Mouse (Mus musculus): ENCODE measurements around the gene Rgl3. TPM values are rescaled to one million over a fixed set of nuclear protein-coding genes. Genes with fewer than 3 reads are reported as not detected.

Gene Rgl3
- polyA plus RNA-seq, 1 experiment from 2014 or later: 34.2 TPM

DNA sequence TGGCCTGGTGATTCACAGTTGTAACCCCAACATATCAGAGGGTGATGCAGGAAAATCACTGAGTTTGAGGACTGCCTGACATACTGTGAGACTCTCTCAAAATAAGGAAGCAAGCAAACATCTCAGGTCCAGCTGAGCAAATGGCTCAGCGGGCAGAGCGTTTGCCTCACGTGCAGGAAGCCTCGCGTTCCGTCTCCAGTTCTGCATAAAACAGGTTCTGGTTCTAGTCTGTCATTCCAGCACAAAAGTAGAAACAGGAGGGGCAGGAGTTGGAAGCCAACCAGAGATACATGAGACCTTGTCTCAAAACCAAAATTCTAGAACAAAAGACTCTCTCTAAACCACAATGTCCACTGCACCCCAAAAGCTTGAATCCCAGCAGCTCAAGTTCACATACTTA, 62.5 kb downstream of the Rgl3 start:
- peak overlapping the region; percentile 70 for H3K9ac ChIP-seq (replicated peaks; ENCODE audit: low read length)
- ATAC-seq (ENCODE audit: low FRiP score, low TSS enrichment): no peak
- no peaks in the 10 kb centered on the region for H3K9me3 ChIP-seq (ENCODE audit: low read length)
- WGBS: 0% methylated on average over 6 of the region's 6 CpGs
- H3K4me3 ChIP-seq (ENCODE audit: low read length): peak overlapping the region; percentile 60
- H3K4me2 ChIP-seq (replicated peaks; ENCODE audit: low read depth, low read length): peak overlapping the region; percentile 64
- H3K4me1 ChIP-seq (ENCODE audit: insufficient read depth, low read length): peaks cover 28% of the 10 kb centered on the region
- H3K36me3 ChIP-seq (ENCODE audit: insufficient read depth, low read length): 0 out of 2 replicates have a peak, but pooled peaks cover 9% of the 10 kb centered on the region
- peak overlapping the region; percentile 26; the same call in 1 of the 2 replicates for H3K27ac ChIP-seq (ENCODE audit: low read length)
- no peaks in the 10 kb centered on the region for H3K27me3 ChIP-seq (ENCODE audit: insufficient read depth, low read length)

DNA sequence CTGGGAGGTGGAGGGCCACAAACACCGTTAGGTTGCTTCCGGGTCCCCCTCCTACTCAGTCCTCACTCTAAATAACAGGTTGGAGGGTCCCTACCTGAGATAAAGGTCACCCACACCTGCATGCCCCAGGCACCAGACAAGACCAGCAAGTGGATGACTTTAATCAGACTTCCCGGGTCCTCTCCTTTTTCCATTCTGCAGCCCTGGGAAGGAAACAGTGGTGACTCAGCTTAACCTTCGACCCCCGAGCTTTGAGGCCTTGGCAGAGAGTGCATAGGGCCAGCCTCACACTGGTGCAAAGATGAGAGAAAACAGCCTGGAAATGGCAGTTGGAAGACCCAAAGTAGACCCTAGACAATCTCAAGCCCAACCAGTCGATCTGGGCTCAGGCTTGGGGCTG, 63.1 kb downstream of the Rgl3 start:
- H3K4me2 ChIP-seq (replicated peaks; ENCODE audit: low read depth, low read length): peak overlapping the region; percentile 64
- no peaks in the 10 kb centered on the region for H3K27me3 ChIP-seq (ENCODE audit: insufficient read depth, low read length)
- H3K4me3 ChIP-seq (ENCODE audit: low read length): peak overlapping the region; percentile 60
- 77% methylated on average over 6 of the region's 6 CpGs for WGBS
- H3K27ac ChIP-seq (ENCODE audit: low read length): no peak overlapping the region
- H3K36me3 ChIP-seq (ENCODE audit: insufficient read depth, low read length): 0 out of 2 replicates have a peak, but pooled peaks cover 9% of the 10 kb centered on the region
- peaks cover 28% of the 10 kb centered on the region for H3K4me1 ChIP-seq (ENCODE audit: insufficient read depth, low read length)
- H3K9ac ChIP-seq (replicated peaks; ENCODE audit: low read length): peak overlapping the region; percentile 70
- no peaks in the 10 kb centered on the region for H3K9me3 ChIP-seq (ENCODE audit: low read length)
- no peak for ATAC-seq (ENCODE audit: low FRiP score, low TSS enrichment)

DNA sequence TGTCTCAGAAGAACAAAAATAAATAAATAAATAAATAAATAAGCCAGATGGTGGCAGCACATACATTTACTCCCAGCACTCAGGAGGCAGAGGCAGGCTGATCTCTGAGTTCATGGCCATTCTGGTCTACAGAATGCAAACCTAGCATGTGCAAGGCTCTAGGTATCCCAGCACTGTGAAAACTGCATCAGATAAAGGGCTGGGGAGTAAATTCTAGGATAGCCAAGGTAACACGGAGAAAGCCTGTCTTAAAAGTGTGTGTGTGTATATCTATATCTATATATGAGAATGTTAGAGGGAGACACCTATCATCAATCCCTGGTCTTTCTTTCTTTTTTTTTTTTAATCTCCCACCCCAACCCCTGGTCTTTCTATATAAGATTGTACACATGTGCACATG, 63.7 kb downstream of the Rgl3 start:
- H3K4me1 ChIP-seq (ENCODE audit: insufficient read depth, low read length): peaks cover 28% of the 10 kb centered on the region
- H3K9me3 ChIP-seq (ENCODE audit: low read length): no peaks in the 10 kb centered on the region
- no peak for ATAC-seq (ENCODE audit: low FRiP score, low TSS enrichment)
- no peak overlapping the region for H3K4me2 ChIP-seq (replicated peaks; ENCODE audit: low read depth, low read length)
- no peaks in the 10 kb centered on the region for H3K27me3 ChIP-seq (ENCODE audit: insufficient read depth, low read length)
- no peak overlapping the region for H3K9ac ChIP-seq (replicated peaks; ENCODE audit: low read length)
- 100% methylated on average over 1 of the region's 1 CpGs for WGBS
- no peak overlapping the region for H3K27ac ChIP-seq (ENCODE audit: low read length)
- H3K4me3 ChIP-seq (ENCODE audit: low read length): no peak overlapping the region
- 0 out of 2 replicates have a peak, but pooled peaks cover 9% of the 10 kb centered on the region for H3K36me3 ChIP-seq (ENCODE audit: insufficient read depth, low read length)

DNA sequence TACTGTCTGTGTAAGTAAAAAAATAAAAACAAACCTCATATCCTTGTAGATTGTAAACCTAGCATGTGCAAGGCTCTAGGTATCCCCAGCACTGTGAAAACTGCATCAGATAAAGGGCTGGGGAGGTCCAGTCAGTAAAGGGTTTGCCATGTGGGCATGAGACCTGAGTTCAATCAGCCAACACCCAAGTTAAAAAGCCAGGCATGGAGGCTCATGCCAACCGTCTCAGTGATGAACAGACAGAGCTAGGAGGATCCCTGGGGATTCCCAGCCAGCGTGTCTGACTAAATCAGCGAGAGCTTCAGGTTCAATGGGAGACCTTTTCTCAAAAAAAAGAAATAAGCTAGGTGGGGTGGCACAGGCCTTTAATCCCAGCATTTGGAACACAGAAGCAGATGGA, 64.2 kb downstream of the Rgl3 start:
- 87% methylated on average over 3 of the region's 3 CpGs for WGBS
- H3K9me3 ChIP-seq (ENCODE audit: low read length): no peaks in the 10 kb centered on the region
- no peak overlapping the region for H3K4me2 ChIP-seq (replicated peaks; ENCODE audit: low read depth, low read length)
- H3K36me3 ChIP-seq (ENCODE audit: insufficient read depth, low read length): 0 out of 2 replicates have a peak, but pooled peaks cover 9% of the 10 kb centered on the region
- H3K4me1 ChIP-seq (ENCODE audit: insufficient read depth, low read length): peaks cover 28% of the 10 kb centered on the region
- ATAC-seq (ENCODE audit: low FRiP score, low TSS enrichment): no peak
- no peak overlapping the region for H3K9ac ChIP-seq (replicated peaks; ENCODE audit: low read length)
- no peaks in the 10 kb centered on the region for H3K27me3 ChIP-seq (ENCODE audit: insufficient read depth, low read length)
- no peak overlapping the region for H3K27ac ChIP-seq (ENCODE audit: low read length)
- H3K4me3 ChIP-seq (ENCODE audit: low read length): no peak overlapping the region

DNA sequence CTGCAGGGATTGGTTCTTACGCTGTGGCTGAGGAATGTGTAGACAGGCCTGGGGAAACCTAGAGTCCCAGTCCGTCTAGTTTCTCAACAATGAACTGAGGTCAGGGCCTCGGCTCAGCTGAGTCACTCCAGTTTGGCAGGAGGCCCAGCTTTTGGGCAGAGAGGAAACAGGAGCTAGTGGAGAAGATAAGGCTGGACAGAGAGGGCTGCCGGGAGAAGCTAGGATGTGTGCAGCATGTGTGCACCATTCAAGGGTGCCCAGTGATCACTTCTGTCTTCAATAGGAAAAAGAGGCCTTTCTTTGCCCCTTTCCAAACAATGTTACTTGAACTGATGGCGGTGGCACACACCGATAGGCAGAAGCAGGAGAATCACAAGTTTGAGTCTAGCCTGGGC, 65.2 kb downstream of the Rgl3 start:
- ATAC-seq (ENCODE audit: low FRiP score, low TSS enrichment): peak; percentile 33; the same call in 1 of the 2 replicates
- Histone ChIP-seq H3K4me3 (ENCODE audit: low read length) (no peak overlapping the region), H3K27ac (ENCODE audit: low read length) (peak overlapping the region; percentile 70; the same call in 1 of the 2 replicates)

DNA sequence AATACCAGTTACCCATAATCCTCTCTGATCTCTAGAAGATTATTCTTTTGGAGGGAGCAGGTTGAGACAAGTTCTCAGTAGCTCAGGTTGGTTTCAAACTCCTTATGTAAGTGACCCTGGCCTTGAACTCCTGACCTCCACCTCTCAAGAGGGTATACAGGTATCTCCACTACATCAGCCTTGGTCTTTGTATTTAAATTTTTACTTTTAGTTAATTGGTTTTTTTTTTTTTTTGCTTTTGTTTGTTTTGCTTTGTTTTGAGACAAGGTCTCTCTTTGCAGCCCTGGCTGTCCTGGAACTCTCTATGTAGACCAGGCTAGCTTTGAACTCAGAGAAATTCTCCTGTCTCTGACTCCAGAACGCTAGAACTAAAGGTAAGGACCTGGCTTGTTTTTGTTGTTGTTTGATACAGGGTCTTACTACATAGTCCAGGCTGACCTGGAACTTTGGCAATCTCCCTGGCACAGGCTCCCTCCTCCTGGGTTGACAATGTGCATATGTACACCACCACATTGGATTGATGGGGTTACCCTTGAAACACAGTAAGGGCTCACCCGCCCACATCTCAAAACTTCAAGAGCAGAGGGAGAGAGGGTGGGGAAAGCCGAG, 65.7 kb downstream of the Rgl3 start:
- no peak for ATAC-seq (ENCODE audit: low FRiP score, low TSS enrichment)
- H3K27me3 ChIP-seq (ENCODE audit: insufficient read depth, low read length): no peaks in the 10 kb centered on the region
- H3K9me3 ChIP-seq (ENCODE audit: low read length): no peaks in the 10 kb centered on the region
- WGBS: 42% methylated on average over 3 of the region's 3 CpGs
- no peak overlapping the region for H3K4me2 ChIP-seq (replicated peaks; ENCODE audit: low read depth, low read length)
- peaks cover 28% of the 10 kb centered on the region for H3K4me1 ChIP-seq (ENCODE audit: insufficient read depth, low read length)
- peak overlapping the region; percentile 70; the same call in 1 of the 2 replicates for H3K27ac ChIP-seq (ENCODE audit: low read length)
- H3K36me3 ChIP-seq (ENCODE audit: insufficient read depth, low read length): 0 out of 2 replicates have a peak, but pooled peaks cover 9% of the 10 kb centered on the region
- no peak overlapping the region for H3K4me3 ChIP-seq (ENCODE audit: low read length)
- no peak overlapping the region for H3K9ac ChIP-seq (replicated peaks; ENCODE audit: low read length)

More for the DNA sequence above, 65.2 kb downstream of the Rgl3 start:
- Histone ChIP-seq H3K9me3 (ENCODE audit: low read length) (no peaks in the 10 kb centered on the region), H3K9ac (replicated peaks; ENCODE audit: low read length) (no peak overlapping the region), H3K4me1 (ENCODE audit: insufficient read depth, low read length) (peaks cover 28% of the 10 kb centered on the region), H3K4me2 (replicated peaks; ENCODE audit: low read depth, low read length) (no peak overlapping the region), H3K36me3 (ENCODE audit: insufficient read depth, low read length) (0 out of 2 replicates have a peak, but pooled peaks cover 9% of the 10 kb centered on the region), H3K27me3 (ENCODE audit: insufficient read depth, low read length) (no peaks in the 10 kb centered on the region)
- 58% methylated on average over 6 of the region's 6 CpGs for WGBS

DNA sequence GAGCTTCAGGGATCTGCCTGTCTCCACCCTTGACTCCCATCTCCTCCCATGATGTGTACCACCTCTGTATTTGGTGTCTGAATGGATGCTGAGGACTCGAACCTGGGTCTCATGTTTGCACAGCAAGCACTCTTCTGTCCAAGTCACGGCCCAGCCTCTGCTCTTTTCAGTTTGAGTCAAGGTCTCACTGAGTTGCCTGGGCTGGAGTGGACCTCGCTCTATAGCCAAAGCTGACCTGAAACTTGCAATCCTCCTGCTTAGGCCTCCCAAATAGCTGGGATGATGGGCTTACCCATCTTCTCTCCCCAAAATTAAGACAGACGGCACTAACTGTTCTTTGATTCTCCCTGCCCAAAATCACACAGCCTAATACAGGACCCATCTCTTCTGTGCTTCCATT, 66.2 kb downstream of the Rgl3 start:
- H3K4me1 ChIP-seq (ENCODE audit: insufficient read depth, low read length): peaks cover 31% of the 10 kb centered on the region
- H3K9me3 ChIP-seq (ENCODE audit: low read length): no peaks in the 10 kb centered on the region
- H3K36me3 ChIP-seq (ENCODE audit: insufficient read depth, low read length): 0 out of 2 replicates have a peak, but pooled peaks cover 9% of the 10 kb centered on the region
- WGBS: 92% methylated on average over 4 of the region's 4 CpGs
- H3K27ac ChIP-seq (ENCODE audit: low read length): no peak overlapping the region; the same call in 1 of the 2 replicates
- H3K4me3 ChIP-seq (ENCODE audit: low read length): no peak overlapping the region
- no peaks in the 10 kb centered on the region for H3K27me3 ChIP-seq (ENCODE audit: insufficient read depth, low read length)
- H3K4me2 ChIP-seq (replicated peaks; ENCODE audit: low read depth, low read length): no peak overlapping the region
- H3K9ac ChIP-seq (replicated peaks; ENCODE audit: low read length): no peak overlapping the region
- ATAC-seq (ENCODE audit: low FRiP score, low TSS enrichment): no peak

Other genes with a start within 250 kb of the Rgl3 start
- 120 and 134 TPM in 2 replicates for gene Spc24, start 229.1 kb downstream of the Rgl3 start, polyA plus RNA-seq (2015; fragmentation: Nextera tagmentation; extraction: Ambion mirVana)
- 18.7 and 19.7 TPM in 2 replicates for gene Kank2, start 190.7 kb downstream of the Rgl3 start, polyA plus RNA-seq (2015; fragmentation: Nextera tagmentation; extraction: Ambion mirVana)
- 5.4 and 6.0 TPM in 2 replicates for gene Angptl8, start 153.9 kb downstream of the Rgl3 start, polyA plus RNA-seq (2015; fragmentation: Nextera tagmentation; extraction: Ambion mirVana)
- gene Dock6, start 136.8 kb downstream of the Rgl3 start, polyA plus RNA-seq (2015; fragmentation: Nextera tagmentation; extraction: Ambion mirVana): 46.8 and 47.1 TPM in 2 replicates
- gene Rab3d, start 71.3 kb downstream of the Rgl3 start, polyA plus RNA-seq (2015; fragmentation: Nextera tagmentation; extraction: Ambion mirVana): 14.2 and 14.4 TPM in 2 replicates
- 5.4 and 6.0 TPM in 2 replicates for gene Ccdc159, start 62.0 kb downstream of the Rgl3 start, polyA plus RNA-seq (2015; fragmentation: Nextera tagmentation; extraction: Ambion mirVana)
- gene Tmem205, start 61.9 kb downstream of the Rgl3 start, polyA plus RNA-seq (2015; fragmentation: Nextera tagmentation; extraction: Ambion mirVana): 70.3 and 75.4 TPM in 2 replicates
- 10.4 and 10.7 TPM in 2 replicates for gene Plppr2, start 52.4 kb downstream of the Rgl3 start, polyA plus RNA-seq (2015; fragmentation: Nextera tagmentation; extraction: Ambion mirVana)
- gene Swsap1, start 33.7 kb downstream of the Rgl3 start, polyA plus RNA-seq (2015; fragmentation: Nextera tagmentation; extraction: Ambion mirVana): 9.0 TPM in 2 replicates
- gene Epor, start 25.9 kb downstream of the Rgl3 start, polyA plus RNA-seq (2015; fragmentation: Nextera tagmentation; extraction: Ambion mirVana): 11.8 and 15.7 TPM in 2 replicates
- gene Ccdc151, start 13.2 kb upstream of the Rgl3 start, polyA plus RNA-seq (2015; fragmentation: Nextera tagmentation; extraction: Ambion mirVana): 1.9 TPM in 2 replicates
- 157 and 161 TPM in 2 replicates for gene Prkcsh, start 13.4 kb upstream of the Rgl3 start, polyA plus RNA-seq (2015; fragmentation: Nextera tagmentation; extraction: Ambion mirVana)
- 0.10 and 0.37 TPM in 2 replicates for gene Elavl3, start 62.6 kb upstream of the Rgl3 start, polyA plus RNA-seq (2015; fragmentation: Nextera tagmentation; extraction: Ambion mirVana)
- not detected in 2 replicates for gene Gm49318, start 81.8 kb upstream of the Rgl3 start, polyA plus RNA-seq (2015; fragmentation: Nextera tagmentation; extraction: Ambion mirVana)
- 11.6 and 14.2 TPM in 2 replicates for gene Zfp653, start 81.9 kb upstream of the Rgl3 start, polyA plus RNA-seq (2015; fragmentation: Nextera tagmentation; extraction: Ambion mirVana)
- 54.4 and 62.7 TPM in 2 replicates for gene Ecsit, start 96.0 kb upstream of the Rgl3 start, polyA plus RNA-seq (2015; fragmentation: Nextera tagmentation; extraction: Ambion mirVana)
- gene Cnn1, start 109.8 kb upstream of the Rgl3 start, polyA plus RNA-seq (2015; fragmentation: Nextera tagmentation; extraction: Ambion mirVana): 13.3 and 49.9 TPM in 2 replicates
- gene Elof1, start 127.7 kb upstream of the Rgl3 start, polyA plus RNA-seq (2015; fragmentation: Nextera tagmentation; extraction: Ambion mirVana): 195 and 203 TPM in 2 replicates
- 5.8 and 6.7 TPM in 2 replicates for gene Acp5, start 146.3 kb upstream of the Rgl3 start, polyA plus RNA-seq (2015; fragmentation: Nextera tagmentation; extraction: Ambion mirVana)
- gene Pigyl, start 167.4 kb upstream of the Rgl3 start, polyA plus RNA-seq (2015; fragmentation: Nextera tagmentation; extraction: Ambion mirVana): 70.2 and 72.4 TPM in 2 replicates
- 0.20 and 0.32 TPM in 2 replicates for gene Zfp872, start 198.6 kb upstream of the Rgl3 start, polyA plus RNA-seq (2015; fragmentation: Nextera tagmentation; extraction: Ambion mirVana)
- 20.0 and 21.7 TPM in 2 replicates for gene Zfp809, start 236.3 kb upstream of the Rgl3 start, polyA plus RNA-seq (2015; fragmentation: Nextera tagmentation; extraction: Ambion mirVana)